Mouse (Mus musculus) heart, adult 18-20 months (tissue): ENCODE results near the gene Tnni3. TPM values are rescaled to one million over a fixed set of nuclear protein-coding genes. Genes with fewer than 3 reads are reported as not detected.
A peak's percentile ranks its signal among the peaks of the same experiment; 100 is the strongest.
"Not testable (repeated sequence)": the region's sequence is repeated elsewhere in the genome, so short reads cannot be mapped to it uniquely, and the experiment has no call there.

Experiments
- DNase-seq, 2 experiments: peaks; one replicate each; pipeline ENCODE4 v3.0.0; 2021 to 2022; ENCODE audit warnings: mixed read lengths in 1 of 2
- long read RNA-seq, 2 experiments: library from polyadenylated mRNA; stranded (forward); transcript quantifications; one replicate each; pipeline ENCODE4 v2.0.0; 2021
- total RNA-seq, 2 experiments: library from RNA; stranded (reverse); gene quantifications; 2 replicates each; pipeline ENCODE4 v1.2.3; 2021

The Tnni3 gene
- total RNA-seq: over 10,000 TPM; 10,363 to 11,433 TPM
- long read RNA-seq, experiment 1, transcript Tnni3-202 (3 exons, 451 nt): minor isoform, 29 of 747 reads
- long read RNA-seq, experiment 1, transcript Tnni3-204 (2 exons, 514 nt): major isoform, 96 of 747 reads
- long read RNA-seq, experiment 1, partial matches to known transcripts: 294 of 747 reads
- long read RNA-seq, experiment 1, other reads (novel, unspliced or antisense): 328 of 747 reads
- long read RNA-seq, experiment 2, transcript Tnni3-202 (3 exons, 451 nt): minor isoform, 26 of 649 reads
- long read RNA-seq, experiment 2, transcript Tnni3-204 (2 exons, 514 nt): major isoform, 83 of 649 reads
- long read RNA-seq, experiment 2, partial matches to known transcripts: 282 of 649 reads
- long read RNA-seq, experiment 2, other reads (novel, unspliced or antisense): 258 of 649 reads

DNA sequence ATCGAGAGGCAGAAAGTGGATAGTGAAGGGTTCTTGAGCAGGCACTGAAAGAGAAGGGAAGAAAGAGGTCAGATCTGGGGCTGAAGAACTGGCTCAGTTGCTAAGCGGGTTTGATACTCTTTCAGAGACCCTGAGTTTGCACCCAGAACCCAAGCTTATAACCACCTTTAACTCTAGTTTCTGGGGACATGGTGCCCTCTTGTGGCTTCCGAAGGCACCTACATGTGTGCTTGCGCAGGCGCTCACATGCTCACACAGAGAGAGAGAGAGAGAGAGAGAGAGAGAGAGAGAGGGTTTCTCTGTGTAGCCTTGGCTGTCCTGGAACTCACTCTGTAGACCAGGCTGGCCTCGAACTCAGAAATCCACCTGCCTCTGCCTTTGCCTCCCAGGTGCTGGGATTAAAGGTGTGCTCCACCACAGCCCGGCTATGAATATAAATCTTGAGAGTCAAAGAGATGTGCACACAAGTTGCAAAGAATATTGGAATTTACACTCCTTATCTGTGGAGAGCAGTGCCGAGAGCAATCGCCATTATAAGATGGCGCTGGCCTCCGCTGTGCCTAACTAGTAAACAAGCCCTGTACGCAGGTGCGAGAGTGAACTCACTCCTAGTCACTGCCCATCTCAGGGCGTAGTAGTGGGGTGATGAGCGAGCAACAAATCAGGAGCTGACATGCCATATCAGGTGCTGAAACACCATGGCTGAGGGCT is at the start of gene Tnni3:
Gene Tnni3 (minus strand): TSS at position 18 of the 711 bp plus-strand sequence.
- peak; percentile 62 to 76 for DNase-seq

DNA sequence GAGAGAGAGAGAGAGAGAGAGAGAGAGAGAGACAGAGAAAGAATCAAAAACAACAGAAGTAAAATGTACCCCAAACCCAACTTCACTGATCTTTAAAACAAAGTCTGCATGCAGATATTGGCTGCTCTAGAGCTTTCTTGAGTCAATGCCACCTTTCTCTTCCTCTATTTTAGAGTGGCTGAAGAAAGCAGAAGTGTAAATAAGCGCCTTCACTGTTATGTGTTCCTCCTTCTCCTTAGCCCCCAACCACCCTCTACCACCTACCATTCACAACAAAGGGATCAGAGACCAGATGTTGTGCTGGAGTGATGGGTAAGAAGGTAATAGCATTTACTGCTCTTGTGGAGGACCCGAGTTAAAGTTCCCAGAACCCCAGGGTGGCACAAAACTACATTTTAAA is 48.3 kb upstream of the Tnni3 start:
- DNase-seq: not testable (repeated sequence)

DNA sequence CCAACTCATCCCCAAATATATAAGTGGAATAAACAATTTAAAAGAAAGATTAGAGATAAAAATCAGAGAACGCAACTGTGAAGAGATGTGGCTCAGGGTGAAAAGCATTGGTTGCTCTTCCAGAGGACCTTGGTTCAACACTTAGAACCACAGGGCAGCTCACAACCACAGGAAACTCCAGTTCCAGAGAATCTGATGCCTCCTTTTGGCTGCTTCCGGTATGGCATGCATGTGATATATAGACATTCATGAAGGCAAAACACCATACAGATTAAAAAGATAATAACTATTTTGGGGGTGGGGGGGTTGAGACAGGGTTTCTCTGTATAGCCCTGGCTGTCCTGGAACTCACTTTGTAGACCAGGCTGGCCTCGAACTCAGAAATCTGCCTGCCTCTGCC is 38.6 kb upstream of the Tnni3 start:
- DNase-seq: no peak

DNA sequence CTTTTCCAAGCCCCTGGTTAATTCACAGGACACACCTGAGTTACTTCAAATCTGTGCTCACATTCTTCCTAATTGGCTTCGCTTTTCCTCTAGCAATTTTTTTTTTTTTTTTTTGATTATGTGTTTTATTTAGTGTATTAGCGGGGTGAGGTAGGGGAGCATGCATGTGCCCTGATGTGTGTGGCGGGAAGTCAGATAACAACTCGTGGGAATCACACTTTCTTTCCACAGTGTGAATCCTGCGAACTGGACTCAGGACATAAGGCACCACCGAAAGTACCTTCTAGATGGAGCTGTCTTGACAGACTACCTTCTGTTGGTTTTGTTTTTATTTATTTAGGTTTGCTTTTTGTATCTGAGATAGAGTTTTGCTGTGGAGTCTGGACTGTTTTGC is 33.1 kb upstream of the Tnni3 start:
- no peak for DNase-seq

DNA sequence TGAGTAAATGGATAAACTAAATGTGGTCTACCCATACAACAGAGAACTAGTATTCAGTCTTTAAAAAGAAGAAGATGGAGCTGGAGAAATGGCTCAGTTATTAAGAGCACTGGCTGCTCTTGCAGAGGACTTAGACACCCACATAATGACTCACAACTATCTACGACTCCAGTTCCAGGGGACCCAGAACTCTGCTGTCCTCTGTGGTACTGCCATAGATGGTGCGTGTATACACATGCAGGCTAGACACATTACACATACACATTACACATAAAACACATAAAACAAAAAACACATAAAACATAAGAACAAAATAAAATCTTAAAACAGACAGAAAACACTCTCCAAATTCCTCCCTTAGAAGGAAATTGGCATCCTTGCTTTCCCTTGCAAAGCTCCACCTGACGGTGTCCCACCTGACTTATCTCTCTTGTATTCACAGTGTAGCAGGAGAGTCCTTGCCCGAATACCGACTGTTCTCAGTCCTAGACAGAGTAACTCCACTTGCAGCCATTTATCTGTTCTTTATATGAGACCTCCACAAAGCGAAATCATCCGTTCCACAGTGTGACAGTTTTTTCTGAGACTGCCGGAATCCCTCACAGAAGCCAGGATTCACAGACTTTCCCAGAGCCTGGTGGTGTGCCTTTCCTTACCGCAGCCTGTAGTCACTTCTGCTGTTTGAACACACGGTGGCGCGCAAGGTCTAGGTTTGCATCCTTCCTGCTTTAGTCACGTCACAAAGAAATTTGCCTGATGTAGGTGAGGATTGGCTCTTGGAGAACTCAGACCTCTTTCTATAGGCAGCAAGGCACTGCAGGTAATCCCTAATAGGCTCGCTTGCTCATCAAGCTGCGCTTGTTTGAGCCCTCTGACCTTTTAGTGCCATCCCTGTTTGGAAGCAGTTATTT is 32.5 kb upstream of the Tnni3 start:
- DNase-seq: peak; percentile 63 to 89

DNA sequence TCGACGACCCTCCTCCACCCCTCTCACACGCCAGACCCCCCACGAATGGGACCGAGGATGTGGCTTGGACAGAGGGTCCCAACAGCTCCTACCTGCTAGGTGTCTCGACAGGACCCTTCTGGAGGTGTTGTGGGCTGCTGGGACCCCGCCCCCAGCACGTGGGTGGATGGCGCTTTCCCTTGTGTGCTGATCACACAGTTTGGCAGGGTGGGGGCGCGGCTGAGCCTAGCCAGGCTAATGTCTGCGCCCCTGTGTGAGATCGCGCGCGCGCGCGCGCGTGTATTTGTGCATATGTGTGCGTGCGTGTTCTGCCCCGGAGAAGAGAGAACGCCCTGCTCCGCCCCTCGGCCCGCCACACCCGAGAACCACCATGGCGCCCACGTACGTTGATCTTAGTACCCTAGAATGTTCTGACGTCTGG is 23.2 kb upstream of the Tnni3 start, which contains the start of gene Syt5:
Gene Syt5 (minus strand): TSS at position 321 of the 421 bp plus-strand sequence.
- DNase-seq: no peak

DNA sequence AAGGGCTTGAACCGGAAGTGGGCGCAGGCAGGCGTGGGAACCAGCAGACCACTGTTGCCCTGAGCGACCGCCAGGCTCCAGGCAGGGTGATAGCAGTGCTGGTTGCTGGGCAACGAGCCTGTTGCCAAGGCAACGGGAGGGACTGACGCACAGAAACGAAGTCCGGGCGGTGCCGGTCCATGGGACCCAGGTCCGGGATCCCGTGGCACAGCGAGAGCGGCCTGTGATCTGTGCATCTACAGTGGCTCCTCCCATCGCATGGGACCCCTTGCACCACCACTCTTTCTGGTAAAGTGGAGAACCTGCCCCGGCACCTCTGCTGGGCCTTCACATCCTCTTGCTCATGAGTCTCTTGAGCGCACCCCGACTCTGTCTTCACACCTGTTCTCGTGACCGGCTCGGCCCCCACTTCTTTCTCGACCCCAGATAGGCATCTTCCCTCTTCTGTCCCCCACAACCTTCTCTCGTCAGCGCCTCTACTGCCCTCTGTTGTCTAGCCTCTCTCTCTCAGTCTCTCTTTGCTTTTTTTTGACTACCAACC is 22.6 kb upstream of the Tnni3 start:
- peak; percentile 43 to 53 for DNase-seq

DNA sequence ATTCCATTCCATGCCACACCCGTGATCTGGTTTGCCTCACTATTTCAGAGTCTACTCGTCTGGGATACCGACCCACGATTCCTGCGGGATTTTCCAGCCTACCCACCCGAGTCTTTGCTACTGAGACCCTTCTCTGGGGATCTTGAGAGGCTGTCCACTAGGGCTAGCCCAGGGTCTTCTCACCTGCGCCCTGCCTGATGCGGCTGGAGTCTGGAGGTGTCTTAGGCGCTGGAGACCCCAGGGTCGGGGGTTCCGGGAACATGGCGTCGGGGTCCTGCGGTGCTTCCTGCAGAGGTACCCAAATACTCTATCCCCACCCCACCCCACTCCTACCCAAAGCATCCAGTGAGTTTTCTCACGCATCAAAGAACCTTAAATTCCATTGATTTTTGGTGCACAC is 22.0 kb upstream of the Tnni3 start:
- DNase-seq: no peak

DNA sequence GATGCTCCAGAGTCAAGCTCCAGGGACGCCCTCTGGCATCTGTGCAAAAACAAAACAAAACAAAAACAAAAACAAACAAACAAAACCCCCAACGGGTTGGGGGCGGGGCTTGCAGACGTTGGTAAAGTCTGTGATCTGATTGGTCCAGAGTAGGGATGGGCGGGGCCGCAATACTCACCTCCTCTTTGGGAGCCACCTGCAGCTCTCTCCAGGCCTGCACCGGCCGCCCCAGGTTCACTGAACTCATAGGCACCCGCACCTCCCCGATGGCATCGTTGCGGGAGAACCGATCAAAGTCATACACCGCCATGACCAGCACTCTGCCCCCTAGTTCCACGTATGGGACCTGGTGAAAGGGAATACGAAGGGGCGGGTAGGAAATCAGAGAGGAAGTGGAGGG is 18.0 kb upstream of the Tnni3 start:
- DNase-seq: no peak

DNA sequence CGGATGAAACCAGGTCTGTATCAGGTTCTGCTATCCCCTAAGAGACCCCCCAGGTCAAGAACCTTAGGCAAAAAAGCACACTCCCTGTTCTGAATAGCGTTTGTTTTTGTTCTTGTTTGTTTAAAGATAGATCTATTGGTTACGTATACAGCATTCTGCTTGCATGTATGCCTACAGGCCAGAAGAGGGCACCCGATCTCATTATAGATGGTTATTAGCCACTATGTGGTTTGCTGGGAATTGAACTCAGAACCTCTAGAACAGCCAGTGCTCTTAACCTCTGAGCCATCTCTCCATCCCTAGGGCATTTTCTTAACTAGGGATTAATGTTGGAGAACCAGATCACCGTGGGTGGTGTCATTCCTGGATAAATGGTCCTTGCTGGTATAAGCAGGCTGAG is 17.3 kb upstream of the Tnni3 start:
- no peak for DNase-seq

DNA sequence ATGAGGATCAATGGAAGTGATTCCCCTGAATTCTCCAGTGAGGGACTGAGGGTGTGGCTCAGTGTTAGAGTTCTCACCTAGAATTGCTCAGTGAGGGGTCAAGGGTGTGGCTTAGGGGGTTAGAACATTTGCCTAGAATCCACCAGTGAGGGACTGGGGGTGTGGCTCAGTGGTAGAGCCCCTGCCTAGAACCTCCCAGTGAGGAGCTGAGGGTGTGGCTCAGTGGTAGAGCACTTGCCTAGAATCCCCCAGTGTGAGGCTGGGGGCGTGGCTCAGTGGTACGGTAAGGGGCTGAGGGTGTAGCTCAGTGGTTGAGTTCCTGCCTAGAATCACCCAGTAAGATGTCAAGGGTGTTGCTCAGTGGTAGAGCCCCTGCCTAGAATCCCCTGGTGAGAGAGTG is 15.0 kb upstream of the Tnni3 start:
- DNase-seq: no peak

DNA sequence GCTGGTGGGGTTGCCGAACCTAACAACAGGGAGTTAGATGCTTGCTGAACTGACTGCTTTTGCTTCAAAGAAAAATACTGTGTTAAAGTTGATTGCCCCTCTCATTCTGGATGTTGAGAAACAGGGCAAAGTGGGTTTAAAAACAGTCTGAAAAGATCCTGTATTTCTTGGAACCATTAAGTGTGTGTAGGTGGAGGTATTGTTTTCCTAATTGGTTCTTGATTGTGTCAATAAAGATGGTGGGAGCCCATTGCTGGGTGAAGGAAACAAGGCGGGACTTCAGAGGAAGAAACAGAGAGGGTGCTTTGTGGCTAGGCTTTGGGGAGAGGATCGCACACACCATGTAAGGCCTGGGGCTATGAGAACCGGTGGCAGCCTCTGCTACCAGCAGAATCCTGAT is 13.2 kb upstream of the Tnni3 start:
- DNase-seq: no peak

DNA sequence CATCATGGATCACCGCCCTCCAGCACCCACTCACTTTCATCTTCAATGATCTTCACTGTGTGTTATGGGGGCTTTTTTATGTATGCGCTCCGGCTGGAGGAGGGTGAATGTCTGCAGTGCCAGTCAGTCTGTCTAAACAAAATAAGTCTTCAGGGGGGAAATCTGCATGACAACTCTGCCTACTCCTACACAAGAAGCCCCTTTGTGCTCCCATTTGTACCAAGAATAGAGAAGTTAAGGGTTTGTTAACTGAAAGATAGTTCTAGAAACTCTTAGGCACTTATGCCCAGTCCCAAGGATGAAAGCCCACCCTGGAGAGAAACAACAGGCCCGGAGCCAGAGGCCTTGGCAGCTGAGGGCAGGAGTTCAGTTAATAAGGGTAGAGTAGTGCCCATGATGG is 12.3 kb upstream of the Tnni3 start:
- no peak for DNase-seq

DNA sequence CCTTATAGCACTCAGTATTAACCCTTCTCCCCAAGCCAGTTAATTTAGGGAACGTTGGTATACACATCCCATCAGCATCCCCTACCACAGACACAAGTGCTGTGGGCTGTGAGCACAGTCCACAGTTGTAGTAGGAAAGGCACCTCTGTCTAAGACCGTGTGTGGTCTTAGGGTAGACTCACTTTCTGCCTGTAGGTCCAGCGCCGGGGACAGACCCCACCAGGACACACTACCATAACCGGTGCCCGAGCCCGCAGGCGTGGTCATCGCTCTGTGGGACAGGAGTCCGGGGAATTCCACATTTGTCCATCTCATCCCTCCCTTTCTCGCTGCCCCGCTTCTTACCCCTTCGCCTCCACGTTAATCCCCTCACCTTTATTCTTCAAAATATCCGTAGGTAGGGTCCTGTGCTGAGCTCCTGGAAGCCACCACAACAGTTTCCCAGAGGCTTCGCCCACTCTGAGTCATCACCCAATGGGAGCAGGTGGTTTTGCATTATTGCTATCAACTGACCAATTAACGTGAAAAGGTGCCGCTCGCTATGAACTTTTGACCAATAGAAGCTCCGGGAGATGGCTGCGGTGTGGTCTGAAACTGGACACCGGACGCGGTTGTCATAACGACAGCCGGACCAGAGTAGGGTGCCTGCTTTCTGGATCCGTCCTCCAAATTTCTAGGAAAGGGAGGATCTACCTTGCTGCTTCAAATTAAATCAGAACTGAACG is 8.1 kb upstream of the Tnni3 start, which contains the start of gene Dnaaf3:
Gene Dnaaf3 (minus strand): TSS at position 449 of the 725 bp plus-strand sequence.
- peak; percentile 65 to 78 for DNase-seq

DNA sequence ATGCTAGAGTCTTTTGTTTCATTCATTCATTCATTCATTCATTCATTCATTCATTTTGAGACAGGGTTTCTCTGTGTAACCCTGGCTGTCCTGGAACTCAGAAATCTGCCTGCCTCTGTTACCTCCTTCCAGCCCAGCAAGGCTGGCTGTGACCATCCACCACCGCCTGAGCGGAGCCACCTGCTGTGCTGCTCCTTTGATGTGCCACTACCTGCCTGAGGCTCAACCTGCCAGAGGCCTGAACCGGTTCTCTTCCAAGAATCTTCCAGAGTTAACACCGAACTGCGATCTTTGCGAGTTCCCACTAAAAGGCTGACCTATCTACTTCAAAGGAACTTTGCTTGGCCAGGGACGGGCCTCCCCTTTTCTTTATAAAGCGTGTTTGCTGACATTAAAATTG is 6.1 kb upstream of the Tnni3 start:
- not testable (repeated sequence) for DNase-seq

DNA sequence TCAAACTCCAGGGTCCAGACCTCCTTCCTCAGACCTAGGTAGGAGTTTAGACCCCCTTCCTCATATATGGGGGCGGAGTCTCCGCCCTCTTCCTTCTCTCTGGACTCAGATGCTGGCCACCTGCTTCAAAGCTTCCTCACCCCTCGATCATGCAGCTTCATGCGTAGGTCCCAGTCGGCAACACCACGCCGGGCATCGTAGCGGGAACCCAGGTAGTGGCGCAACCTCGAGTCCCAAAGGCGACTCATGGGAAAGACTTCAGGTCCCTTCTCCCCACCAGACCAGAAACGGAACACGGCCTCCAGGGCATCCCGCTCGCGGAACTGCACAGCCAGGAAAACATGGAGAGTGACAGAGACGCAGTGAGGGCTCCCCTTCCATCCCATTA is 3.3 kb upstream of the Tnni3 start:
- DNase-seq: no peak

DNA sequence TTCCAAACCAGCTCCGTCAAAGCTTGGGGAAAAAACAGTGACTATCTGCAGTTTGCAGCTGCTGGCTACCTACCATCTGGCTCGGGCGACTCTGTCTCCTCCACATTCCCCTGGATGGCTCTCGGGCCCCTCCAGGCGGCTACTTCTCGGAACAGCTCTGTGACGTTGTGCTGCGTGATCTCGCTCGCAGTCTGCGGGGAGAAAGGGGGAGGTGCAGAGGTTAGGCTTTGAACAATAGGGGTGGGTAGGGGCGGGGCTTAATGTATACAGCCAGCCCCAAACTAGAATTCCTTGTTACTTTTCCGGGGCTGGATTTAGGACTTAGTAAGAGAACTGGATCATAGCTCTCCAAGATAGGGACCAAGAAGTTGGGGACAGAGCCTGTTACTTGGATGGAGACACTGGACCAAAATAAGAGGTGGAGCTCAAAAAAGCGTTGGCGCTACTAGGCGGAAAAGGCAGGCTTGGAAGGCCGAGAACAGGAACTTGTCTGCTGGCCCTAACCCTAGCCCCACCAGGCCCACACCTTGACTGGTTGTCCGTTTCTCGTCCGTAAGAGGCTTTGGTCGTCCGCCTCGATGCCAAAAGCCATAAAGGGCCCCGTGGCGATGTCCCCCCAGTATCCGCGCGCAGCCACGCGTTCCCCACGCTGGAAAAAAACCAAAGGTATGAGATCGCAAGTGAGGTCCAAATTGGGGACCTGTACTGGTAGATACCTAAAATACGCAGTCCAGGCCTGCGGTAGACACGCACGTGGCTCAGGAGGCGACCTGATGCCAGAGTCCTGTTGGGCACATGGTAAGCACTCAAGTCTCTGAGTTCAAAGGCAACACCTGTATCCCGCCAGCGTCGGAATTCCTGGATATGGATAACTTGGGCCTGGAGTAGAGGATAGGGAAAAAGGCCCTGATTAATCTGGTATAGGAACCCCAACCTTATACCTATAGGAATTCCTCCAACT is 2.6 kb upstream of the Tnni3 start:
- peak; percentile 86 to 89 for DNase-seq

DNA sequence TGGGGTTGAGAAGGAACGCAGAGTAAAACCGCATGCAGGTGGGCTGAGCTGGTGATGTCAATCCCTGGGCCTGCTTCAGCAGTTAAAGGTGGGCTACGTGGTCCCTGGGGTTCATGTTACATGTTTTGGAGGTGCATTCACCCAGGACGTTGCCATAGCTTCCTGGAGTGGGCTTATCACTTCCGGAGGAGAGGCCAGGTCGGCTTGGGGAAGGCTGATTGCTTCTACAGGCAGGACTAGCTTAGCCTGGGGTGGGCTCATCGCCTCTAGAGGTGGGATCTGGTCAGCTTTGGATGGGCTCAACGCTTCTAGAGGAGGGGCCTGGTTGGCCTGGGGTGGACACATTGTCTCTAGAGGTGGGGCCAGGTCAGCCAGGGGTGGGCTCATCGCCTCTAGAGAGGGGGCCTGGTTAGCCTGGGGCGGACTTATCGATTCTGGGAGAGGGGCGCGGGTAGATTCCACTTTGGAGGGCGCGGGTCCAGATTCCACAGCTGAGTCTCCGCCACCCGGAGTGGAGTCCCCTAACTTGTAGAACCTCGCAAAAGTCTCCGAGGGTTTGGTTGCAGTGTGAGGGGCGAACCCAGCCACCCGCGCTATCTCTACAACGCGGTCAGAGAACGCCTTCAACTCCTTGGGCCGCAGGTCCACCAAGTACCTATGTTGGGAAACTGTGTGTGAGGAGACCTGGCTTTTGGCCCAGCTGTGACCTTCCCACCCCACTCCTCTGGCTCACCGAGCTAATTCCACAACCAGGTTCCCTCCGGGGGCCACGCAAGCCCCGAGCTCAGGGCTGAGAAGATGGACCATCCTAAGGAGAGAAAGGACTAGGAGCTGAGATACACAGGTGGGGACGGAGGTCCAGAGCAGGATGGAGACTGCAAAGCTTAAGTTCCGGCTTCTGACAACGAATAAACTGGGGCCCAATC is 561 bp downstream of the Tnni3 start:
- no peak for DNase-seq

DNA sequence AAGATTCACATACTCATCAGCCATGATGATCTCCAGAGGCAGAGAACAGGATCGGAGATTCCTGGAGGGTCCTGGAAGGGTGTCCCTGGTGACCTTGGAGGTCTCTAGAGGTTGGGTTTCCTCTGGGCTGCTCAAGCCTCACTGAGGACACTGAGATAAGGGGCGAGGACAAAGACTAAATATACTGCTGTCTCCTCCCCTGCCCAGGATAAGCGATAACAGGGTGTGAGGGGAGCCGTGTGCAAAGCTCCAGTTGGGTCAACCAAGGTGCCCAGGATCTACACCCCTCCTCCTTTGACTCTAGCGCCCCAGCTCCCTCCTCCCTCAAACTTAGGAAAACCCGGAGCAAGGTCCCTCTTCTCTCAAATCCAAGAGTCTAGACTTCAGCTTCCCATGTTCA is 1.7 kb downstream of the Tnni3 start:
- DNase-seq: peak; percentile 64 to 83
